ENCODE assay signal across 8 mouse cellular contexts in genomic region chr8:105347428-105348221, GRCm38 (mm10). TPM values are rescaled to one million over a fixed set of nuclear protein-coding genes. Genes with fewer than 3 reads are reported as not detected.
DNase-seq lines count a peak whose midpoint lies in the region; ATAC-seq and TF ChIP-seq lines count a peak whose summit lies in the region.

Gene Fhod1 (minus strand): TSS chr8:105347953.

- peak within 1 kb of the TSS; percentile 80 for H3K27ac ChIP-seq in forebrain, embryonic 15.5 days (replicated peaks)
- peak within 1 kb of the TSS; percentile 75; the same call in 1 of the 2 replicates for H3K27ac ChIP-seq in layer of hippocampus, adult 2 months
- H3K27ac ChIP-seq in lung, embryonic 15.5 days = peak within 1 kb of the TSS; percentile 97

- H3K27me3 ChIP-seq in G1E (ENCODE audit: insufficient read depth, low read length) = peaks cover 48% of the 10 kb centered on the region
- no peaks in the 10 kb centered on the region for H3K27me3 ChIP-seq in forebrain, embryonic 15.5 days
- no peaks in the 10 kb centered on the region for H3K27me3 ChIP-seq in lung, embryonic 15.5 days

- TF ChIP-seq CTCF in G1E (IDR thresholded peaks at IDR 0.05; ENCODE audit: low read depth, low read length) = no peak
- 0 out of 2 replicates have a peak, but pooled peaks have one; percentile 27 for TF ChIP-seq CTCF in layer of hippocampus, adult 2 months (conservative IDR thresholded peaks at IDR 0.05)

- peak; percentile 87 for ATAC-seq in G1E (ENCODE audit: extremely low read depth, insufficient number of reproducible peaks, low FRiP score, poor library complexity, severe bottlenecking)
- peak; percentile 91 for ATAC-seq in forebrain, embryonic 15.5 days (replicated peaks)
- peak; percentile 85 for ATAC-seq in lung, embryonic 15.5 days (ENCODE audit: borderline replicate concordance, extremely low read depth, low FRiP score, low TSS enrichment)

- WGBS in forebrain, embryonic 15.5 days = under 1% methylated on average over 53 of the region's 53 CpGs
- under 1% methylated on average over 53 of the region's 53 CpGs for WGBS in lung, embryonic 15.5 days

- peak; percentile 86 for DNase-seq in G1E (ENCODE audit: low spot score)
- DNase-seq in cerebellum, adult 11-12 months = peak; percentile 95
- DNase-seq in heart, postnatal 25 days (ENCODE audit: low spot score) = peak; percentile 89
- DNase-seq in layer of hippocampus, adult 2 months (ENCODE audit: low spot score in 2 of 2) = peak; percentile 75 to 86
- peak; percentile 93 for DNase-seq in ovary, adult 18-20 months (ENCODE audit: low spot score)
- DNase-seq in thymus, postnatal 0 days (ENCODE audit: low spot score) = peak; percentile 79

- H3K4me1 ChIP-seq in G1E (ENCODE audit: insufficient read depth, low read depth, low read length) = peaks cover 68% of the 10 kb centered on the region
- peaks cover 34% of the 10 kb centered on the region for H3K4me1 ChIP-seq in forebrain, embryonic 15.5 days
- H3K4me1 ChIP-seq in lung, embryonic 15.5 days = peaks cover 58% of the 10 kb centered on the region

- H3K9ac ChIP-seq in forebrain, embryonic 15.5 days (replicated peaks) = peak within 1 kb of the TSS; percentile 88
- H3K9ac ChIP-seq in lung, embryonic 15.5 days = peak within 1 kb of the TSS; percentile 74

- intact Hi-C loops in heart, postnatal 25 days (cut with DNase I) = loop anchor here (5.0 kb wide), 1 partner anchor 50 kb away; the partner anchor contains the start of genes E2f4 and Exoc3l

- H3K36me3 ChIP-seq in G1E (replicated peaks) = peaks cover 4% of the 10 kb centered on the region
- H3K36me3 ChIP-seq in forebrain, embryonic 15.5 days = no peaks in the 10 kb centered on the region
- H3K36me3 ChIP-seq in lung, embryonic 15.5 days = 0 out of 2 replicates have a peak, but pooled peaks cover 6% of the 10 kb centered on the region

- H3K9me3 ChIP-seq in G1E (replicated peaks) = no peaks in the 10 kb centered on the region
- no peaks in the 10 kb centered on the region for H3K9me3 ChIP-seq in forebrain, embryonic 15.5 days
- H3K9me3 ChIP-seq in lung, embryonic 15.5 days = no peaks in the 10 kb centered on the region

- H3K4me2 ChIP-seq in forebrain, embryonic 15.5 days (replicated peaks) = peak within 1 kb of the TSS; percentile 99
- peak within 1 kb of the TSS; percentile 98 for H3K4me2 ChIP-seq in lung, embryonic 15.5 days

- H3K4me3 ChIP-seq in G1E (ENCODE audit: low read depth, low read length) = peak within 1 kb of the TSS; percentile 74
- peak within 1 kb of the TSS; percentile 91 for H3K4me3 ChIP-seq in forebrain, embryonic 15.5 days
- peak within 1 kb of the TSS; percentile 77 for H3K4me3 ChIP-seq in layer of hippocampus, adult 2 months
- H3K4me3 ChIP-seq in lung, embryonic 15.5 days = peak within 1 kb of the TSS; percentile 64

RNA-seq across cellular contexts. Expression of gene Fhod1, which starts in this region (rescaled TPM):
- total RNA-seq in G1E (2014; fragmentation: Nextera tagmentation) = 2.3 and 4.7 TPM in 2 replicates
- total RNA-seq in G1E (2017) = 1.7 and 3.3 TPM in 2 replicates
- polyA plus RNA-seq in G1E (2012) = 6.0 and 6.1 TPM in 2 replicates
- polyA plus RNA-seq in forebrain, embryonic 15.5 days (2015; fragmentation: Nextera tagmentation; extraction: Ambion mirVana) = 0.34 and 0.48 TPM in 2 replicates
- 1 to 10 TPM; 6.1 to 7.2 TPM for total RNA-seq in heart, postnatal 25 days (2021)
- total RNA-seq in layer of hippocampus, adult 2 months (2021) = 1 to 10 TPM; 2.0 to 2.1 TPM
- polyA plus RNA-seq in lung, embryonic 15.5 days (2015; fragmentation: Nextera tagmentation; extraction: Ambion mirVana) = 10.6 and 11.9 TPM in 2 replicates
- polyA plus RNA-seq in thymus, postnatal 0 days (2015; fragmentation: Nextera tagmentation; extraction: Ambion mirVana) = 0.85 and 1.1 TPM in 2 replicates

Comparison
In these comparisons a context has a peak if more than half of its experiments do, and no peak if none do; other contexts are left out.
1. Peak in every context shown above with its lines: DNase-seq, ATAC-seq, H3K4me3 ChIP-seq and H3K27ac ChIP-seq.
2. Peak in ATAC-seq, H3K4me3 ChIP-seq, H3K27ac ChIP-seq, H3K9ac ChIP-seq and H3K4me2 ChIP-seq in forebrain, embryonic 15.5 days; RNA of the gene not detected or under 1 TPM.